Mouse (Mus musculus): ENCODE results near the gene Elp4.

- TF ChIP-seq CTCF (IDR thresholded peaks at IDR 0.05; ENCODE audit: insufficient read depth, low read length) (no peak), POLR2A (IDR thresholded peaks at IDR 0.05; ENCODE audit: borderline replicate concordance, extremely low read depth, low read depth, low read length) (no peak)
Measured at GRCm38 (mm10) chr2:105689304-105689770, 215.0 kb downstream of the Elp4 start.

All from lung, adult 2 months (tissue).